Mouse (Mus musculus) hindbrain, embryonic 14.5 days (tissue): Measurements from ENCODE around the gene Triap1. TPM values are rescaled to one million over a fixed set of nuclear protein-coding genes. Genes with fewer than 3 reads are reported as not detected.

Experiments
- ATAC-seq: fragments of 200-750 bp; cut with Nextera tagmentation; 2 replicates; pipeline ENCODE4 v1.8.0; 2017; ENCODE audit warnings: moderate number of reproducible peaks, mild to moderate bottlenecking, moderate TSS enrichment, moderate library complexity; ENCODE audit not compliant: low FRiP score
- DNase-seq: peaks from one replicate; pipeline ENCODE4 v3.0.0-alpha.2; 2015; ENCODE audit warnings: low spot score
- H3K27ac ChIP-seq: fragments of 300-500 bp; sonication (generic); 2 replicates; pipeline ENCODE4 v1.5.1; 2014; ENCODE audit warnings: mild to moderate bottlenecking, moderate library complexity
- H3K27me3 ChIP-seq: fragments of 300-500 bp; sonication (generic); 2 replicates; pipeline ENCODE4 v1.6.1; 2014; ENCODE audit warnings: mild to moderate bottlenecking, low read length, mixed read lengths; ENCODE audit not compliant: control insufficient read depth, insufficient read depth
- H3K36me3 ChIP-seq: fragments of 300-500 bp; sonication (generic); replicated peaks from 2 replicates; pipeline ENCODE4 v1.6.1; 2014; ENCODE audit not compliant: control insufficient read depth, insufficient read depth
- H3K4me1 ChIP-seq: fragments of 300-500 bp; sonication (generic); replicated peaks from 2 replicates; pipeline ENCODE4 v1.6.1; 2014; ENCODE audit warnings: antibody characterized with exemption, low read length, mixed read lengths; ENCODE audit not compliant: control insufficient read depth, insufficient read depth
- H3K4me2 ChIP-seq: fragments of 300-500 bp; sonication (generic); replicated peaks from 2 replicates; pipeline ENCODE4 v1.6.1; 2014; ENCODE audit warnings: mild to moderate bottlenecking, moderate library complexity
- H3K4me3 ChIP-seq: fragments of 300-500 bp; sonication (generic); replicated peaks from 2 replicates; pipeline ENCODE4 v1.5.1; 2014; ENCODE audit warnings: mild to moderate bottlenecking, low read length
- H3K9ac ChIP-seq: fragments of 300-500 bp; sonication (generic); 2 replicates; pipeline ENCODE4 v1.6.1; 2014
- H3K9me3 ChIP-seq: fragments of 300-500 bp; sonication (generic); 2 replicates; pipeline ENCODE4 v1.6.1; 2016; ENCODE audit warnings: low read length; ENCODE audit not compliant: control insufficient read depth
- WGBS: fragments of 180-500 bp; shearing (Covaris S2); extraction: QIAGEN DNeasy Blood & Tissue Kit; methylation state at CpG from one replicate; pipeline ENCODE4 v1.1.7; 2014; 5-methylcytosine and 5-hydroxymethylcytosine counted together
- polyA plus RNA-seq: library from polyadenylated mRNA; unstranded; fragments of >200 nt; fragmentation: Nextera tagmentation; extraction: Ambion mirVana; gene quantifications from 2 replicates; pipeline ENCODE4 v1.2.1, GENCODE M21; 2014

Gene Triap1
- polyA plus RNA-seq, 1 experiment from 2014 or later, result 50.1 TPM

DNA sequence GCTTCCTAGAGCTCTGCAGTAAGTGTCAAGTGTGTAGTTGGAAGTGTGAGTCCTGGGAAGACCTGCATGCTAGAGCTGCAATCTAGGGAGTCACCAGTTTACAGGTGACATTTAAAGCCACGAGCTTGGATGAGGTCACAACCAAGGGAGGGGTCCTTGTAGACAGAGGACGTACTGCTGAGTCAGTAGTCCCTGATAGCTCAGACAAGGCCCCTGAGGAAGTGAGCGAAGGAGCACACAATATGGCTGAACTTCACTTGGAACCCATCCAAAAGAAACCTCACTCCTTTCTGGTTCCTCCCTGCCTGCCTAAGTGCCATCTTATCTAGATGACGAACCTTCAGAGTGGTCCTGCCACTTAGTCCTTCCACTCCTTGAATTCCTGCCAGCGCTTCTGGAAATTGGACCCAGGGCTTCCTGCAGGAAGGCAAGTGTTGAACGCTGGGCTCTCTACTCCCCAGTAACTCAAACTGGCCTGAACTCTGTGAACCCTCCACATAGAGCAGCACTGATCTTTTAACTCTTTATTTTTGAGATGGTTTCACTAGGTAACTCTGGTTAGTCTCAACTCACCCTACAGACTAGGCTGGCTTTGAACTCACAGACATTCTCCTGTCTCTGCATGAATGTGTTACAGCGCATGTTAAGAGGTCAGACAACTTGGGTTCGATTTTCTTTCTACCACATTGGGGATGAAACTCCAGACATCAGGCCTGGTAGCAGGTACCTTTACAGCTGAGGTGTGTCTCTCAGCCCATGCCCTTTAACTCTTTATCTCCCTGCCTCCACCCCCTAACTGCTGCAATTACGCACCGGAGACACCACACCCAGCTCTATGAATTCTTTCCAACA lies 28.0 kb upstream of the Triap1 start:
- H3K27ac ChIP-seq, result no peak overlapping the region
- no peak for DNase-seq

GRCm38 (mm10) chr5:115313668-115313943 lies 27.4 kb upstream of the Triap1 start:
- H3K4me3 ChIP-seq, result no peak overlapping the region

More for the DNA sequence above, 28.0 kb upstream of the Triap1 start:
- Histone ChIP-seq H3K4me2 (no peak overlapping the region), H3K36me3 (no peaks in the 10 kb centered on the region; the same call in 1 of the 2 replicates), H3K9me3 (no peaks in the 10 kb centered on the region), H3K27me3 (no peaks in the 10 kb centered on the region), H3K9ac (no peak overlapping the region), H3K4me1 (peaks cover 17% of the 10 kb centered on the region), H3K4me3 (no peak overlapping the region)
- WGBS, result 80% methylated on average over 10 of the region's 10 CpGs
- ATAC-seq, result no peak

GRCm38 (mm10) chr5:115316968-115317644 lies 23.9 kb upstream of the Triap1 start:
- Histone ChIP-seq H3K27ac (peak overlapping the region; percentile 81), H3K9ac (peak overlapping the region; percentile 45), H3K9me3 (no peaks in the 10 kb centered on the region), H3K36me3 (no peaks in the 10 kb centered on the region), H3K4me3 (no peak overlapping the region), H3K27me3 (no peaks in the 10 kb centered on the region), H3K4me1 (peaks cover 27% of the 10 kb centered on the region), H3K4me2 (0 out of 2 replicates have a peak overlapping the region, but pooled peaks have one; percentile 8)
- no peak for DNase-seq
- WGBS, result 2% methylated on average over 14 of the region's 14 CpGs
- ATAC-seq, result 0 out of 2 replicates have a peak, but pooled peaks have one; percentile 39

More at GRCm38 (mm10) chr5:115313668-115313943, 27.4 kb upstream of the Triap1 start:
- Histone ChIP-seq H3K9me3 (no peaks in the 10 kb centered on the region), H3K9ac (no peak overlapping the region), H3K4me1 (peaks cover 22% of the 10 kb centered on the region), H3K27ac (no peak overlapping the region), H3K4me2 (no peak overlapping the region), H3K36me3 (no peaks in the 10 kb centered on the region; the same call in 1 of the 2 replicates), H3K27me3 (no peaks in the 10 kb centered on the region)
- ATAC-seq, result no peak
- WGBS, result 47% methylated on average over 5 of the region's 5 CpGs
- DNase-seq, result no peak

DNA sequence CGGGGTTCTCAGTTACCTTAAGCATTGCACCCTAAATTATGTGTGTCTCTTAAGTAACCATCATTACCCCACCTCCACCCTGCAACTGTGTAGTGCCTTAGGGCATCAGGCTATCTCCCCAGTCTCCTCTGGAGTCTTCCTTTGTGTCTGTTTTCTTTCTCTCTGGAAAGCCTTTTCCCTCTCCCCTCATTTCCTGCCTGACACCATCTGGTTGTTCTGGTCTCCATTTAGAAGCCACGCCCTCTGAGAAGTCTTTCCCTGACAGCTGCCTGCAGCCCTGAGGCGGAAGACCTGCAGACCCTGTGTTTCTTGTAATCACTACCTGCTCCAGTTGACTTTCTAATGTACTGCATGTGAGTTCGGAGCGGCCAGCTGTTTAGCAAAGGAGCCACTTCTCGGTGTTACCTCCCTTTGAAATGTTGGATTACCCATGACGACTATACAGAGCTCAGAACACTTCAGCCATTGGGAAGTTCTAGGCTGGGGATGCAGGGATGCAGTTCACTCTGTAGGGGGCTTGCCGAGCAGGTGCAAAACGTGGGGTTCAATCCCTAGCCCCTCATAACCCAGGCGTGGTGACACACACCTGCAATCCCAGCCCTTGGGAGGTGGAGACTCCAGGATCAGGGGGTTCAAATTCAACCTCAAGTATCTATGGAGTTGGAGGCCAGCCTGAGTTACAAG lies 23.2 kb upstream of the Triap1 start:
- H3K4me3 ChIP-seq, result no peak overlapping the region
- H3K4me2 ChIP-seq, result 0 out of 2 replicates have a peak overlapping the region, but pooled peaks have one; percentile 8
- H3K27me3 ChIP-seq, result no peaks in the 10 kb centered on the region
- WGBS, result 3% methylated on average over 10 of the region's 10 CpGs
- H3K36me3 ChIP-seq, result no peaks in the 10 kb centered on the region
- H3K9me3 ChIP-seq, result no peaks in the 10 kb centered on the region
- no peak for DNase-seq
- H3K9ac ChIP-seq, result 0 out of 2 replicates have a peak overlapping the region, but pooled peaks have one; percentile 45
- peaks cover 27% of the 10 kb centered on the region for H3K4me1 ChIP-seq
- H3K27ac ChIP-seq, result peak overlapping the region; percentile 81
- ATAC-seq, result peak; percentile 55

GRCm38 (mm10) chr5:115319004-115319940 lies 21.8 kb upstream of the Triap1 start:
- ATAC-seq (peak; percentile 64; the same call in 1 of the 2 replicates), DNase-seq (peak; percentile 62)
- H3K4me2 ChIP-seq, result peak overlapping the region; percentile 57
- under 1% methylated on average over 22 of the region's 22 CpGs for WGBS
- peak overlapping the region; percentile 36 for H3K9ac ChIP-seq
- H3K9me3 ChIP-seq, result no peaks in the 10 kb centered on the region
- H3K4me1 ChIP-seq, result peaks cover 27% of the 10 kb centered on the region
- H3K27ac ChIP-seq, result peak overlapping the region; percentile 58
- H3K4me3 ChIP-seq, result peak overlapping the region; percentile 22
- H3K27me3 ChIP-seq, result no peaks in the 10 kb centered on the region
- H3K36me3 ChIP-seq, result no peaks in the 10 kb centered on the region

- H3K27me3 ChIP-seq, result no peaks in the 10 kb centered on the region
- DNase-seq, result no peak
- H3K36me3 ChIP-seq, result peaks cover 20% of the 10 kb centered on the region
- WGBS, result 28% methylated on average over 11 of the region's 11 CpGs
- H3K4me3 ChIP-seq, result peak overlapping the region; percentile 94
- H3K9ac ChIP-seq, result peak overlapping the region; percentile 91
- peak overlapping the region; percentile 88 for H3K27ac ChIP-seq
- H3K4me2 ChIP-seq, result peak overlapping the region; percentile 92
- no peaks in the 10 kb centered on the region for H3K9me3 ChIP-seq
- ATAC-seq, result peak; percentile 22; the same call in 1 of the 2 replicates
- H3K4me1 ChIP-seq, result peaks cover 27% of the 10 kb centered on the region
Measured at GRCm38 (mm10) chr5:115326256-115326831, 14.7 kb upstream of the Triap1 start.

DNA sequence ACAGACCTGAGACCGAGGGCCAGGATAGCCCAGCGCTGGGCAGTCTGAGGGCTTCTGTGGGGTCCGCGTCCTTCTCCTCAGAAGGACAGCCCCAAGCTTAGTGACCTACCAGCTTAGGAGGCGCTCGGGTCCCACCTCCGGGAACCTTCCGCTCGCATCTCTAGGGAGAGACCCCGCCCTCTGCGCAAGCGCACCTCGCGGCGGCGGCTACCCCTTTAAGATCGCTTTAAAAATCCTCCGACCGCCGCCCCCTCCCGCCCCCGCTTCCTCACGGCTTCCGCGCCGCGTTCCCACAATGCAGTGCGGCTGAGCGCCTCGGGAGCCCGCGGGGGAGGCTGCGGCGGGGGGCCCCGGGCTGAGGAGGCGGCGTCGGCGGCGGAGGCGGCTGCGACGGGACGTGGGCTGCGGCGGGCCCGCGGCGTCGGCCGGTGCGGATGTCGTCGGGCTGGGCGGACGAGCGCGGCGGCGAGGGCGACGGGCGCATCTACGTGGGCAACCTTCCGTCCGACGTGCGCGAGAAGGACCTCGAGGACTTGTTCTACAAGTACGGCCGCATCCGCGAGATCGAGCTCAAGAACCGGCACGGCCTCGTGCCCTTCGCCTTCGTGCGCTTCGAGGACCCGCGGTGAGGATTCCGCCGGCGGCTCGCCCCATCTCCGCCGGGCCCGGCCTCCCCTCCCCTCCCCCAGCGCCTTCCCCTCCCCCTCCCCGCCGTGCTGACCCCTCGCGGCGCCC lies 14.0 kb upstream of the Triap1 start, which contains the start of gene Srsf9:
Gene Srsf9, plus strand, starts transcription at position 303 of the 735 bp plus-strand sequence.
- ATAC-seq (peak; percentile 94), DNase-seq (peak; percentile 95)
- Histone ChIP-seq H3K9ac (peak within 1 kb of the TSS; percentile 91), H3K9me3 (no peaks in the 10 kb centered on the region), H3K27me3 (no peaks in the 10 kb centered on the region), H3K4me1 (peaks cover 27% of the 10 kb centered on the region), H3K4me2 (peak within 1 kb of the TSS; percentile 92), H3K27ac (peak within 1 kb of the TSS; percentile 88), H3K4me3 (peak within 1 kb of the TSS; percentile 94), H3K36me3 (peaks cover 27% of the 10 kb centered on the region)
- 0% methylated on average over 83 of the region's 97 CpGs for whole genome bisulfite sequencing
